Mouse (Mus musculus) spleen, adult 2 months (tissue): ENCODE measurements around the gene Tprgl.

Experiments used
- CTCF ChIP-seq: fragments of 200-500 bp; IDR thresholded peaks from 2 replicates; pipeline ENCODE4 v1.5.1; 2011; ENCODE audit warnings: mild to moderate bottlenecking, inconsistent platforms; ENCODE audit not compliant: insufficient read depth, insufficient read length, insufficient replicate concordance; ENCODE audit errors: extremely low read depth
- POLR2A ChIP-seq: fragments of 200-500 bp; IDR thresholded peaks from 2 replicates; pipeline ENCODE4 v1.6.1; 2011; ENCODE audit warnings: low read depth, low read length, inconsistent platforms

DNA sequence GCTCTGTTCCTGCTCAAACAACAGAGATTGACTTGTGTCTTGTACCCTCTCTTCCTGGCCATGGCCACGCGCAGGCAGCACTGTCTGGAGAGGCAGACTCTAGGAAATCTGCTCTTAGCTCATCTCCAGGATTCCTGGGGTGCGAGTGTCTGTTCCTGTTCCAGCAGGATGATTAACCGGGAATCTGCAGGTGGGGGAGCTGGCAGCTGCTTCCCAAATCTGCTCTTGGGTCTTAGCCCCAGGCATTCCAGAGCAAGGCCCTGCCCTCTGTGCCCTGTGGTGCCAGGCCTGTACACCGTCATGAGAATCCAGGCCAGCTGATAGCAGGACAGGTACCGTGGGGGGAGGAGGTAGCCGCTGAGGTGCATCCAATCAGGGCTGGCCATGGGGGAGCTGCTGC is 44.1 kb upstream of the Tprgl start:
- TF ChIP-seq CTCF = no peak
- no peak for TF ChIP-seq POLR2A
